Mouse (Mus musculus) heart, postnatal 0 days (tissue): Measurements from ENCODE around the gene Rab24.

ENCODE experiments used
- CTCF ChIP-seq: IDR thresholded peaks from 2 replicates; pipeline ENCODE4 v1.5.1; 2016; ENCODE audit warnings: antibody characterized with exemption, control low read depth, low read depth
- EP300 ChIP-seq: IDR thresholded peaks from 2 replicates; pipeline ENCODE4 v1.6.1; 2016; ENCODE audit warnings: antibody characterized with exemption, low read depth

- no peak for TF ChIP-seq CTCF
- TF ChIP-seq EP300: no peak
Measured at GRCm38 (mm10) chr13:55369531-55370114, 47.9 kb upstream of the Rab24 start, which contains the start of gene Rgs14.
